Mouse (Mus musculus) fibroblast of lung, adult 2 months (primary cell): ENCODE data around the gene Slc25a4.

Experiments
- DNase-seq: peaks from one replicate; pipeline ENCODE4 v3.0.0-alpha.2; 2011; ENCODE audit warnings: low read depth

Gene Slc25a4

DNA sequence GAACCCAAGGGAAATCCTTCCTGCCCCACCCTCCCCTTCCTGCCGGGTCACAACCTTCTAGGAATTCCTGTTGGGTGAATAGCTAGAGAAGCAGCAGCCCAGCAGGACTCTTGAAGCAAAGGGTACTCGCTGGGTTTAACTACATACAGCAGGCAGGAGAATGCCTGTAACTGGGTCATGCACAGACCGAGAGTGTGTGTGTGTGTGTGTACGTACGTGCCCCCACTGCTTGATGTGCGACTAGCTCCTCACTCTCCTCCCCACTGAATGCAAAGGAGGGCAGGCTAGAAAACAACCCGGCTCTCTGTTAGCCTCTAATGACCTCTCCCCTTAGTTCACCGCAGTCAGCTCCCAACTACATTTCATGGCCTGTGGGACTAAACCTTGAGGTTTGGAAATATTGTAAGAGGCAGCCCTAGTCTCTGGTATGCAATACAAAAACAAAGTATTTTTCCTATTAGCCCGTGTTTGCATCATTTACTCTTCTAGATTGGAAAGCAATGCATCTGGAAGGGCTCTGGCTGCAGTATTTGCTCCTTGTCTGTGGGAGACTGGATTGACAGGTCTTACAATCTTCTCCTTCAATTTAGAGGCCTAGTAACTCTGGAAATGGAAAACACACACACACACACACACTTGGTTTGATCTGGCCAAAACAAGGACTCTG is 6.0 kb downstream of the Slc25a4 start:
- DNase-seq, result peak; percentile 65

DNA sequence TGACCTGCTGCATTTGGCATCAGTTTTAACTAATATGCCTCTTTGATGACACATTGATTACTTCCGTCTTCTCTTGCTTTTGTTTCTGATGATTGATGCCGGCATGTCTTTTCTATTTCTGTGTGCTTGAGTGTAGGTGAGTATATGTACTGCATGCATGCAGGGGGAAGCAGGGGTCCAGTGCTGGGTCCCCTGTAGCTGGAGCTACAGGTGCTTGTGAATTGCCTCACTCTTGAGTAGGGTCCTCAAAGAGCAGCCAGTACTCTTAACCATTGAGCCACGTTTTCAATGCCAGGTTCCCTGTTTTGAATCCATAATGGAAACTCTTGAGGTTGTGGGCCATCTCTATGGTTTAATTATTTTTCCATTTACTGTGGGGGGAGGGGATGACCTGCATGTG is 6.8 kb downstream of the Slc25a4 start:
- DNase-seq, result no peak

DNA sequence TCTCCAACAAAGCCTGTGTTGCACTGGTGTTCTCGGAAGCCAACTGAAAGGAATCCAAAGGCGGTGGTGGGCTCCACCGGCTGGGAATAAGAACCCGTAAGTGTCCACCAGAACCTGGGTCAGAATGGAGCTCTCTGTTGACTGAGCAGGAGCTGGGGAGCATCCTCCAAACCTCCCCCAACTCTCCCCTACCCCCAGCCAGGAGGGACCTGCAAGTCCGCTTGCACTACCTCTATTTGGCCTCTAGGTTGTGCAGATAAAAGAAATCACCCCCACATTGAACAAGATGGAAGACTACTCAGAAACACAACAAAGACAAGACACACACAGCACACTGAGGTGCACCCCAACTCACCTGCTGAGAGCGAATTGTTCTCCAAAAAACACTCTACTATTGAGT is 8.7 kb downstream of the Slc25a4 start:
- no peak for DNase-seq

DNA sequence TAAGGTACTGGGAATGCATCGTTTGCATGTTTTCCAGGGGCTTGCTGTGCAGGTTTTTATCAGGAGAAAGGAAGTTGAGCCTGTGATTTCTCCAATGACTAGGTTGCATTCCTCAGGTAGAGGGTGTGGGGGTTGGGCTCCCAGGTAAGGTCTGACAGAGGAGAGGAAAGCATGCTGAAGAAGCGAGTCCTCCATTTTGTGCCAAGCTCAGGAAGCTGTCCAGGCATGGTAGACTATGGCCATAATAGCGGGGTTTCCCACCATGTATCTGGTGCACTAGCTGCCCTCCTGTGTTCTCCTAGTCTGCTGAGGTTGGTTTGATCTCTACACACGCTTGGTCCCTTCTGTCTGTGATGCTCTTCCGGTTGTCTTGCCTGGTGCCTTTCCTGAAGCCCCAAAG is 13.4 kb downstream of the Slc25a4 start:
- DNase-seq, result no peak

DNA sequence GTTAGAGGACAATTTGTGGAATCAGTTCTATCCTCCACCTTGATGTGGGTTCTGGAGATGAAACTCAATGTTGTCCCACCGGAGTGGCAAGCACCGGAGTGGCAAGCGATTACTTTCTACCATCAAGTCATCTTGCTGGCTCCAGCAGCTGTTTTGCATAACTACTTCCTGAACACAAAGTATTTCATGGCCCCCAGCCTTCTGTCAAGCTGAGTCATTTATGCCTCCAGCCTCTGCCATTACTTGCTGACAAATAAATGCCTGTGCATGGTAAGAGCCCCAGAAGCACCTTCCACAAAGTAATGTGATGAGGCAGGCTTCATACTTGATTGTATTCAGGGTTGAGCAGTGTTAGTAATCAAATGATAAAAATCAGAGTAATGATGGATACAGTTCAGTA is 14.2 kb downstream of the Slc25a4 start:
- no peak for DNase-seq

DNA sequence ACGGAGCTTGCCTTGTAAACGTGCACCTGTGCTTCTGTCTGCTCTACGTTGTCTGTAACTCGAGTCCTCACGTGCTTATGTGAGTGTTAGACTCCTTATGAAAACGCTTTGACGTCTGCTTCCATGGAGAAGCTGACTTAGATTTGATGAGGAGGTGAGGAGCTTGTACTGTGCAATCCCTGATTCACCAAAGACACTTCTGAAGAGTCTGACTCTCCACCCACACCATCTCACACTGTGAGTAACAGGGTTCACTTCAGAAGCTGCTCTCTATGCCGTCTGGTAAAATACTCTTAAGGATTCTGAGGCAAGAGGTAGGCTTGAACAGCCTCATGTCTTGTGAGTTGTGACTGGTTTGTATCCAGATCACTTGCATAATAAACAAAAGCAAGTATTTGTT is 18.0 kb downstream of the Slc25a4 start:
- no peak for DNase-seq

DNA sequence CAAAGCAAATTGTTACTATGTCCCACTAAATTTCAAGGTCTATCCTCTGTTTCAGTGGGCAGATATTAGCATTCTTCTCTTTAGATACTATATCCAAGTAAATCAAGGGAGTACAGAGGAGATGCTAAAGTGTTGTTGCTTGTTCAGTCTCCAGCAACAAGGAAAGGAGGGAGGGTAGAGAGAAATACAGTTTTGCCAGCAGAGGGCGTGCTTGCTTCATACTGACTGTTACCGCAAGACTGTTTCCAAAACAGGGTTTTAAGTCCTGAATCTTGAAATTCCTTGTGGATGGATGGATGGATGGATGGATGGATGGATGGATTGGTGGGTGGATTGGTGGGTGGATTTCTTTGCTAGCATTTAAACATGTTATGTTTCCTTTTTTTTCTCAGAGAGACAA is 25.7 kb downstream of the Slc25a4 start:
- DNase-seq, result no peak

DNA sequence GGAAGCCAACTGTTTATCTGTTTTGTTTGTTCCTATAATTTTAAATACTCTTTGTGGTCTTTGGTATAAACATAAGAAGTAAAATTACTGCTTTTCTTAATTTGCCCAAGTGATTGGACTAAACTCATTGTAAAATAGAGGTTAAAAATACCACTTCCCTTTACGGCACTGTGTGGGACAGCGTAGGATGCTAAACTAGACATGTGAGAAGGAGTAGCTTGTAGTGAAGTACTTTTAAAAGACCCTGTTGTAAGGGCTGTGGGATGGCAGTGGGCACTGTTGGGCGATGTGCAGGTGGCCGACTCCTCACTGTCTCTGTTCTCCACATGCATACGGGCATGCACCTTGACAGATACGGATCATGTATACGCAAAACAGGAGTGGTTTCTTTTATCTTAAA is 30.9 kb downstream of the Slc25a4 start:
- no peak for DNase-seq

DNA sequence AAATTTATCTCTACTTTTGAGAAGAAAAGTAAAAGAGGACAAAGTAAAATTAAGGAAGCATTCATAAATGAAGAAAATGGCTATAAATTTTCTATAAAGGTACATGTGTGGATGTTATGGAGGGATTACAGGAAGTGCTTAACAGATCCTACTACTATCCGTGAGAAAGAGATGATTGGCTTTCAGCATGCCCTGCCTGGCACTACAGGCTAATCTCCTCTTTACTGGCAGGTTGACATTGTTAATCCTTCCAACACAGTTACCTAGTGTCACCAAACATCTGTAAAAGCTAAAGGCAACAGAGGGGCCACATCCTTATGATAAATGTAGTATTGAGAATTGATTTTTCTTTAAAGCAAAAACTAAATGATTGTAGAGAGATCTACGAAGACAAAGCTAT is 37.4 kb downstream of the Slc25a4 start:
- DNase-seq, result no peak

DNA sequence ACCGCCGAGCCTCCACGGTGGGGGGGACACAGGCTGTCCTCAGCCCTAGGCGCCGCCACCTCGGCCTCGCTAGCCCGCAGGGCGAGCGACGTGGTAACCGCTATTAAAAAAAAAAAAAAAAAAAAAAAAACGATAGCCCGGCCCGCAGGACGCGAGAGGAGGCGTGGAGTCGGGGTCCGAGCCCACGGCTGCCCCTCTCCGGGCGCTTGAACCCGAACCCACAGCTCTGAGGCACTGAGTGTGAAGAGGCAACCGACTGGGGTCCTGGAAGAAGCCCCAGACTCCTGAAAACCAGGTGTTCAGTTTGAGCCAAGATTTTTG is 47.3 kb downstream of the Slc25a4 start:
- no peak for DNase-seq

DNA sequence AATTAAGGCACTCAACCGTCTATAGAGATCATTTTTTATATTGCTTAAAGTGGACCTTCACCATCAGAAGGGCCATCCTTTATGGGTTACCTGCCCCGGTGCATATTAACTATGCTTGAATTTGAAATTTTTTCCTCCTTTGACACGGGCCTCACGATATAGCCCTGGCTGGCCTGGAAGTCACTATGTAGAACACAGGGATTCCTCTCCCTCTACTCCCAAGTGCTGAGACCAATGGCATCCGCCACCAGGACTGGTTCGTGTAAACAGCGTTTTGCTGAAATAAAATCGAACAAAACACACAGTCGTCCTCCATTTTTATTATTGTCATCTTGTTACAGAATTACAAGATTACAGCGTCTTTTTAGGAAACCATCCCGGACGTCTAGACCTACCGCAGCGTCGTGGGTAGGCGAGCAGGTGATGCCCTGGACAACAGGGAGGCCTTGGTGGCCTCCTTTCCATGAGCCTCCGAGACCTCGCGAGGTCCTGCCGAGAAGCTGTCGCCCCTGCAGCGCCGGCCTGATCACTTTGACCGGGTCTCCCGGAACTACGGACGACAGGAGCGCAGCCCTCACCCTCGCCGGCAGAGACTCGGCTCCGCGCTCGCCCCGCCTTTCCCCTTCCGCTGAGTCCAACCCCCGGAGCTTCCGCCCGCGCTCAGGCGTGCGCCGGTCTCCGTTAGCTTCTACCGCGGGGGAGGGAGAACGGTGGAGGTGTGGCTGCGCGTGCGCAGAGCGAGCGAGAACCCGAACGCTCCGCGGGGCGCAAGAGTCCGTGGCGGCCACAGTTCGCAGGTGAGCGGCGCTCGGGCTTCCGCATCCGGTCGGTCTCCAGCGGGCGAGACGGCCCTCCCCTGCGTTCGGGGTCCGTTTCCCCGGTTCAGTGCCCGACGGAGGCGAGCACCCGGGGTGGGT is 47.9 kb downstream of the Slc25a4 start:
- peak; percentile 84 for DNase-seq
